Mouse (Mus musculus): Measurements from ENCODE around the gene Tex44.

DNA sequence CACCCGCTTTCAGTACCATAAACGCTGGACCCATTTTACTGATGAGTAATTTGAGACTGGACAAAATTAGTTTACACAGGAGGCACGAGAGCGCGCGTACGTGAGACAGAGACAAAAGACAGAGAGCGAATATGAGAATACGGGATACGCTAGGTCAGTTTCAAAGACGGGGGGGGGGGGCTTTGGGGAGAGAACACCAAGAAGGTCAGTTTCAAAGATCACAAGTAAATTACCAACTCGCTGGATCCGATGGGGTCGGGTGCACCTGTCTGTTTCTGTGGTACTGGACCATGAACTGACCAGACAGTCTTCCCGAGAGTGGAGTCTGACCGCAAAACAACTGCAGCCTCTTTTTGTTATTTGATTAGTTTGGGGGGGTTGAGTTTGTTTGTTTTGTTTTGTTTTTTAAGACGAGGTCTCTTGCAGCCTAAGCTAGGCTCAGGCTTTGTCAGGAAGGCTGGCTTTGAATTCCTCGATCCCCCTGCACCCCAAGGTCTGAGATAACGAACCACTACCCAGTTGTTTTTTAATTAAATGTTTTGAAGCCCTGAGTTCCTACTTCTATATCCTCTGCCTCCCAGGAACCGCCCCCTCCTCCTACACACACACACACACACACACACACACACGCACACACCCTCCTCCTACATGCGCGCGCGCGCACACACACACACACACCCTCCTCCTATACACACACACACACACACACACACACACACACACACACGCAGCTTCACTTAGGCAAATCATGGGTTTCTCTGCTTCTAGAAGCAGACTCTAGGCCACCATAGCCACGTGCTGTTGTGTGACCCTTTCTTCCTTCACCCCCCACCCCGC, 15.0 kb downstream of the Tex44 start:
- TF ChIP-seq CTCF (IDR thresholded peaks at IDR 0.05; ENCODE audit: borderline replicate concordance, extremely low read depth, insufficient read depth, insufficient read length) (no peak), POLR2A (IDR thresholded peaks at IDR 0.05; ENCODE audit: borderline replicate concordance, extremely low read depth, insufficient read depth, insufficient read length, poor library complexity, severe bottlenecking) (no peak)
